Mouse (Mus musculus) bone marrow, adult 2 months (tissue): ENCODE results near the gene Cmtm8. TPM values are rescaled to one million over a fixed set of nuclear protein-coding genes. Genes with fewer than 3 reads are reported as not detected.

Source experiments
- H3K27ac ChIP-seq: fragments of 200-500 bp; 2 replicates; pipeline ENCODE4 v1.5.1; 2012; ENCODE audit warnings: low read depth, mild to moderate bottlenecking, control low read depth, inconsistent platforms, low read length; ENCODE audit not compliant: control insufficient read depth, poor library complexity, insufficient read depth
- H3K4me1 ChIP-seq: fragments of 200-500 bp; 2 replicates; pipeline ENCODE4 v1.6.1; 2011; ENCODE audit warnings: low read length; ENCODE audit not compliant: control insufficient read depth, insufficient read depth
- H3K4me3 ChIP-seq: fragments of 200-500 bp; replicated peaks from 2 replicates; pipeline ENCODE3; 2011; ENCODE audit warnings: mild to moderate bottlenecking, low read depth, low read length, control low read depth; ENCODE audit not compliant: control insufficient read depth
- CTCF ChIP-seq: fragments of 200-500 bp; IDR thresholded peaks from 2 replicates; pipeline ENCODE4 v1.5.1; 2011; ENCODE audit warnings: low read length, control low read depth; ENCODE audit not compliant: control insufficient read depth, insufficient read depth
- POLR2A ChIP-seq: fragments of 200-500 bp; IDR thresholded peaks from 2 replicates; pipeline ENCODE4 v1.6.1; 2011; ENCODE audit warnings: low read depth, mild to moderate bottlenecking, control low read depth, low read length, borderline replicate concordance; ENCODE audit not compliant: control insufficient read depth
- WGBS: fragments of 180-500 bp; shearing (Covaris S2); methylation state at CpG from one replicate; pipeline ENCODE4 v1.1.7; 2018; 5-methylcytosine and 5-hydroxymethylcytosine counted together
- polyA plus RNA-seq: library from polyadenylated mRNA; stranded (reverse); fragments of >200 nt; gene quantifications from 2 replicates; pipeline ENCODE4 v1.2.4, GENCODE M21; 2011; ENCODE audit warnings: low replicate concordance; ENCODE audit not compliant: missing spikeins, insufficient read depth, insufficient read length

Cmtm8 gene
- polyA plus RNA-seq, 1 experiment, result not detected

DNA sequence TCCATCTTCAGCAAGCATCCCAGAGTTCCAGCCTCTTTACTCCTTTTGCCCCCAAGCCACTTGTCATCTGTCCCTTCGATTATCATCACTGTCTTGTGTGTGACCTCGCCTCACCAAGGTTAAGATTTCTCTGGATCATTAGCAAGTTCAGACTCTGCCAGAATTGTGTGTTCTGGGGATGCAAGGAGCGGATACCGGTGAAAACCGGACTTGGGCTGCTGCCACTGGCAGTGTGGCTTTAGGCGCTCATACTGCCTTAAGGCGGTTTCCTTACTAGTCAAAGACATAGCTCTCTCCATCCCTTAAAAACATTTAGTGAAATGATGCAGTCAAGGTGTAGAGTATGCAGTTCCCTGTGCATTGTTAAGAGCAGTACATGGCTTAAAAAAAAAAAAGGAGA is 65.1 kb downstream of the Cmtm8 start:
- H3K4me3 ChIP-seq, result no peak overlapping the region
- H3K27ac ChIP-seq, result peak overlapping the region; percentile 14
- TF ChIP-seq CTCF, result no peak
- no peak for TF ChIP-seq POLR2A
- peaks cover 13% of the 10 kb centered on the region for H3K4me1 ChIP-seq
- 28% methylated on average over 7 of the region's 7 CpGs for WGBS

DNA sequence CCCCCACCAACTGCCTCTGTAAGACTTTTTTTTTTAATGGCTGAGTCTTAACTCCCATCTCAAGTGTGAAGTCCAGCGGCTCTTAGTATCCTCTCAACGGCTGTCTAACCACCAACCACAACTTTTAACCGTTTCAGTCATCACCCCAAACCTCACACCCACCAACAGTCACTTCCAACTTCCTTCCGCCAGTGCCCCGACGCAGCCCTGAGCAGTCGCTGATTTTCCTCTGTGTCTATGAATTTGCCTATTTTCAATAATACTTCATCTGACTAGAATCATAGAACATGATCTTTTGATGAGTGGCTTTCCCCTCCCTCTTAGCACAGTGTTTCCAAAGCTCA is 65.9 kb downstream of the Cmtm8 start:
- 6% methylated on average over 7 of the region's 7 CpGs for WGBS
- H3K27ac ChIP-seq, result peak overlapping the region; percentile 80
- TF ChIP-seq POLR2A (0 out of 2 replicates have a peak, but pooled peaks have one; percentile 11), CTCF (no peak)
- H3K4me3 ChIP-seq, result no peak overlapping the region
- H3K4me1 ChIP-seq, result peaks cover 14% of the 10 kb centered on the region

DNA sequence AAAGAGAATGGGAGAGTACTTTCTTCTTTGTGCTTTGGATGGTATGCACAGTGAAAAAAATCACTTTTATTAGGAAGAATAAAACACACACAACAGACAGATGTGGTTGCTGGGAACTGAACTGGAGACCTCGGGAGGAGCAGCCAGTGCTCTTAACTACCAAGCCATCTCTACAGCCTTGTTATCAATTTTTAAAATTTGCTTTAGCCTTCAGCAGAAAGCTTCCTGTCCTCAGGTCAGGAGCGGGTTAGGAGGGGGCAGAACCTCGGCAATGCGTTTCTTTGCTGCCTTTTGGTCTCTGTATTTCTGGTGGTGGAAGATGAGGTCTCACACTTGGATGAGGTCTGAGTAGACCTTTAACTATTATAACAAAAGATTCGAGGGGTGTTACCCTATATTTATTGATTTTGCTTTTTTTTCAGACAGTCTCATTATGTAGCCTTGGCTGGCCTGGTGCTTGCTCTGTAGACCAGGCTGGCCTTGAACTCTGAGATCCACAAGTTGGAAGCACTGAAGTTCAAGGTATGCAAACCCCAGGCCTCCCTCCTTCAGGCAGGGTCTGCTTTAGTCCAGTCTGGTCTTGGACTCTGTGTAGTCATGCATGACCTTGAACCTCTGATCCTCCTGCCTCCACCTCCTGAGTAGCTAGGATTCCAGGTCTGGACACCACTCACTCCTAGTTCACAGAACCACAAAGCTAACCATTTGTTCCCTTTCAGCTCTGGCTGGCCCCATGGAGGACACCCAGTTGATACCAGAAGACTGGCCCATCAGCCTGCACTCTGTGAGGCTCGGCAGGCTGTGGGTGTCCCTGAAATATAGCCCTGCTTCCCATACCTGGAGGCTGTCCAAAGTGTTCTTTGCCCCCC is 66.5 kb downstream of the Cmtm8 start:
- peak overlapping the region; percentile 80 for H3K27ac ChIP-seq
- no peak overlapping the region for H3K4me3 ChIP-seq
- TF ChIP-seq POLR2A (no peak), CTCF (no peak)
- peaks cover 14% of the 10 kb centered on the region for H3K4me1 ChIP-seq
- 2% methylated on average over 6 of the region's 6 CpGs for WGBS

DNA sequence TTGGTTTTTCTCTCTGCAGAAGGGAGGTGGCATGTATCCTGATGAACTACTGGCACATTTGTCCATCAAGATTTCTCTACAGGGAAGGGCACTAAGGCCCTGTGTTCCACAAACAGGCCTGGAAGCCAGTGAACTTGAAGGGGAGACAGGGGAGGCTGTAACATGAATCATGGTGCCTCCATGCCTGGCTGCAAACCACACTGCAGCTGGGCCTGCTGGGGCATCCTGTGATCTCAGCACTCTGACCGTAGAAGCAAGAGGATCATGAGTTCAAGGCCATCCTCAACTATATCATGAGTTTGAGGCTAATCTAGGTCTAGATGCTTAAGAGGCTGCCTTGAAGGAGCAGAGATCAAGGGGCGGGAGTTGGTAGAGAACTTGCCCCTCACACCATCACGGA is 67.6 kb downstream of the Cmtm8 start:
- WGBS, result 20% methylated on average over 3 of the region's 3 CpGs
- H3K4me3 ChIP-seq, result no peak overlapping the region
- peak overlapping the region; percentile 35 for H3K27ac ChIP-seq
- TF ChIP-seq CTCF, result no peak
- no peak for TF ChIP-seq POLR2A
- peaks cover 16% of the 10 kb centered on the region for H3K4me1 ChIP-seq

DNA sequence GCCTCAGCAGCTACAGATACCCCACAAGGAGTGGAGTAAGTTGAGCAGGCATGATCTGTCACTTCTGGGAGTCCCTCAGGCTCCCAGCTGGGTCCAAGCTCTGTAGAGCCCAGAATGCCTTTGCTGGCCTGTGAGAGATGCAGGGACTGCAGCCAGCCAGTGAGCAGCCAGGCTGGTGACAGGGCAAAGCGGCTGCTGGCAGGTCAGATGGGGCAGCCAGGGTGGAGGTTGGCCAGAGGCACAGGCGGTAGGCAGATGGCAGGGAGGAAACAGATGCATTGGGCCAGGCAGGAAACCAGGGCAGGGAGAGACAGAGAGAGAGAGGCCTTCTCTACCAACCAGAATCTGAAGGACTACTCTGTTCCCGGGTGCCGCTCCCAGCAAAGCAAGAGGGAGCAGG is 68.7 kb downstream of the Cmtm8 start:
- Histone ChIP-seq H3K27ac (peak overlapping the region; percentile 12), H3K4me1 (peaks cover 19% of the 10 kb centered on the region), H3K4me3 (no peak overlapping the region)
- no peak for TF ChIP-seq POLR2A
- 5% methylated on average over 4 of the region's 4 CpGs for WGBS

DNA sequence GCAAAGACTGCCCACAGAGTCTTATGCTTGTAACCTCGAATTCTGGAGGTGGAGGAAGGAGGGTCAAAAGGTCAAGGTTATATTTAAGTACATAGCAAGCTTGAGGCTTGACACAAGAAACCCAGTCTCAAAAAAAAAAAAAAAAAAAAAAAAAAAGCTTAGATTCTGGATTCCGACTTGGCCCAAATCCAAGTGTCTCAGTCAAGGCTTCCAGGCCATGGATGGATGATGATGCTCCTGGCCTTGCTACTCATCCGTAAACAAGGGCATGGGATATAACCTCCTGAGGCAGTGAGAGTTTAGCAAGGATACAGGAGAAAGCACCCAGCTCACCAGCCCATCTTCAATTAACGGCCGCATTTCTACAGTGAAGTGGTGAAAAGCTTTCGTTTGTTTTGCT is 69.3 kb downstream of the Cmtm8 start:
- H3K4me1 ChIP-seq, result peaks cover 21% of the 10 kb centered on the region
- no peak overlapping the region; the same call in 1 of the 2 replicates for H3K27ac ChIP-seq
- H3K4me3 ChIP-seq, result no peak overlapping the region
- no peak for TF ChIP-seq CTCF
- TF ChIP-seq POLR2A, result no peak
- WGBS, result 15% methylated on average over 6 of the region's 6 CpGs

DNA sequence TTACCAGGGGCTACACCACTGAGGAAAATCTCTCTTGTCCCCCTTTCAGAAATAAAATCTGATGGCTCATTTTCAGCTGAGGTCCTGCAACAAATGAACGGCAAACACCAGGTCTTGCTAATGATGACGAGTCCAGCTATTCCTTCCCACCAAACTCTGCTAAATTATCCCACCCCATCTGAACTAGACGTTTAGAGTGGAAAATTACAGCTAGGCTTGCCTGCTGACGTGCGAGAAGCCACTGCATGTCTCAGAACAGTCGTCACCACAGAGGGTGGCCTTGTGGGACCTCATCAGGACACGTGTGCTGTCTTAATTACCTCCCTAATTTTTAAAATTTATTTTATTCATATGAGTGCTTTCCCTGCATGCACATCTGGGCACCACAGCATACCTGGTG is 72.4 kb downstream of the Cmtm8 start:
- no peak overlapping the region for H3K4me3 ChIP-seq
- H3K27ac ChIP-seq, result no peak overlapping the region
- TF ChIP-seq CTCF, result no peak
- TF ChIP-seq POLR2A, result no peak
- peaks cover 16% of the 10 kb centered on the region for H3K4me1 ChIP-seq
- WGBS, result 64% methylated on average over 7 of the region's 7 CpGs

DNA sequence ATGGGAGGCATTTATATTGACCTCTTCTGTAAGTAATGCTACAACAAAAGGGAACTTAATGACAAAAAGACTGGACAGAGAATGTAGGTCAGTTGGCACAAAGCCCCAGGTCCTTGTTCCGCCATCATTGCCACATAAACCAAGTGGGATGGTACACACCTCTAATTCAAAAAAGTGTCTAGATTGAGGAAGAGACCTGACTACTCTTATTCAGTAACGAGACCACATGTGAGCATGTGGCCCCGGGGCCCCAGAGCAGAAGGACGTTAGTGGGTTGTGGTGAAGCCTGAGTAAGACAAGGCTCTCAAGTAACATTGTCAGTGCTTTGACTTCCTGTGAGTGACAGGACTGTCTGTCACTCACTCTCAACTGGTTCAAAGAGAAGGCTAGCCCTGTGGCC is 73.7 kb downstream of the Cmtm8 start:
- H3K4me1 ChIP-seq, result peaks cover 12% of the 10 kb centered on the region
- 18% methylated on average over 4 of the region's 4 CpGs for WGBS
- H3K4me3 ChIP-seq, result no peak overlapping the region
- TF ChIP-seq POLR2A, result no peak
- TF ChIP-seq CTCF, result no peak
- H3K27ac ChIP-seq, result peak overlapping the region; percentile 12; the same call in 1 of the 2 replicates

DNA sequence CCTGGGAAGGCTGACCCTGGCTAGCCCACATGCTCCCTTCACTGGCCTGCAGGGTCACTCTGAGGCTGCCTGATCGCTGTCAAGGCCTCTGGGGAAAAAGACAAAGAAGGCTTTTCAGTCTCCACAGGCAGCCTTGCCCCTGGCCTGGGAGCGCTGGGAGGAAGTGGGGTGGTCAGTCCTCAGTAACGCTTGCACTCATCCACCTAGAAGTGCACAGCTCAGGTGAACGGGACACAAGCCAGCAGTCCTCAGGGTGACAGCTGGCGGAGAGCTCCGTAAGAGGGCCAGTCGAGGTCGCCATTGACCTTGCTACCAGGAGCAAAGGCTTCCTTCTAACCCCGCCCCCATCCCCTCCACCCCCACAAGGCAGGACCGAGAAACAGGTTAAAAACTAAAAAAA is 75.9 kb downstream of the Cmtm8 start:
- 46% methylated on average over 10 of the region's 10 CpGs for WGBS
- no peak overlapping the region for H3K4me3 ChIP-seq
- no peak overlapping the region for H3K27ac ChIP-seq
- TF ChIP-seq POLR2A (no peak), CTCF (no peak)
- H3K4me1 ChIP-seq, result peaks cover 7% of the 10 kb centered on the region
